Mouse (Mus musculus) forebrain, embryonic 11.5 days (tissue): Measurements from ENCODE around the gene Hdgf. TPM values are rescaled to one million over a fixed set of nuclear protein-coding genes. Genes with fewer than 3 reads are reported as not detected.

Source experiments
- ATAC-seq: fragments of 200-750 bp; cut with Nextera tagmentation; replicated peaks from 2 replicates; pipeline ENCODE4 v1.8.0; 2017; ENCODE audit warnings: moderate TSS enrichment; ENCODE audit not compliant: low FRiP score
- DNase-seq: peaks from one replicate; pipeline ENCODE4 v3.0.0-alpha.2; 2017; ENCODE audit warnings: low spot score
- H3K27ac ChIP-seq: fragments of 300-500 bp; sonication (generic); 2 replicates; pipeline ENCODE4 v1.5.1; 2014; ENCODE audit warnings: low read depth, low read length
- H3K27me3 ChIP-seq: fragments of 300-500 bp; sonication (generic); 2 replicates; pipeline ENCODE4 v1.6.1; 2014; ENCODE audit warnings: mild to moderate bottlenecking, low read length, mixed read lengths; ENCODE audit not compliant: control insufficient read depth, insufficient read depth
- H3K36me3 ChIP-seq: fragments of 300-500 bp; sonication (generic); 2 replicates; pipeline ENCODE4 v1.6.1; 2014; ENCODE audit warnings: mild to moderate bottlenecking, low read length, moderate library complexity, mixed read lengths; ENCODE audit not compliant: control insufficient read depth, insufficient read depth
- H3K4me1 ChIP-seq: fragments of 300-500 bp; sonication (generic); replicated peaks from 2 replicates; pipeline ENCODE4 v1.6.1; 2014; ENCODE audit warnings: low read length, mixed read lengths; ENCODE audit not compliant: control insufficient read depth, insufficient read depth
- H3K4me2 ChIP-seq: fragments of 300-500 bp; sonication (generic); 2 replicates; pipeline ENCODE4 v1.6.1; 2014; ENCODE audit warnings: low read depth, mild to moderate bottlenecking, low read length, moderate library complexity, mixed read lengths; ENCODE audit not compliant: severe bottlenecking
- H3K4me3 ChIP-seq: fragments of 300-500 bp; sonication (generic); 2 replicates; pipeline ENCODE4 v1.5.1; 2014; ENCODE audit warnings: low read depth, low read length
- H3K9ac ChIP-seq: fragments of 300-500 bp; sonication (generic); 2 replicates; pipeline ENCODE4 v1.6.1; 2014; ENCODE audit warnings: low read length
- H3K9me3 ChIP-seq: fragments of 300-500 bp; sonication (generic); 2 replicates; pipeline ENCODE4 v1.6.1; 2016; ENCODE audit warnings: low read length, mixed read lengths; ENCODE audit not compliant: control insufficient read depth
- WGBS: fragments of 180-500 bp; shearing (Covaris S2); extraction: QIAGEN DNeasy Blood & Tissue Kit; methylation state at CpG from one replicate; pipeline ENCODE4 v1.1.7; 2014; 5-methylcytosine and 5-hydroxymethylcytosine counted together
- polyA plus RNA-seq: library from polyadenylated mRNA; unstranded; fragments of >200 nt; fragmentation: Nextera tagmentation; extraction: Ambion mirVana; gene quantifications from 2 replicates; pipeline ENCODE4 v1.2.1, GENCODE M21; 2014

Gene Hdgf
- polyA plus RNA-seq, 1 experiment from 2014 or later = 325 TPM

DNA sequence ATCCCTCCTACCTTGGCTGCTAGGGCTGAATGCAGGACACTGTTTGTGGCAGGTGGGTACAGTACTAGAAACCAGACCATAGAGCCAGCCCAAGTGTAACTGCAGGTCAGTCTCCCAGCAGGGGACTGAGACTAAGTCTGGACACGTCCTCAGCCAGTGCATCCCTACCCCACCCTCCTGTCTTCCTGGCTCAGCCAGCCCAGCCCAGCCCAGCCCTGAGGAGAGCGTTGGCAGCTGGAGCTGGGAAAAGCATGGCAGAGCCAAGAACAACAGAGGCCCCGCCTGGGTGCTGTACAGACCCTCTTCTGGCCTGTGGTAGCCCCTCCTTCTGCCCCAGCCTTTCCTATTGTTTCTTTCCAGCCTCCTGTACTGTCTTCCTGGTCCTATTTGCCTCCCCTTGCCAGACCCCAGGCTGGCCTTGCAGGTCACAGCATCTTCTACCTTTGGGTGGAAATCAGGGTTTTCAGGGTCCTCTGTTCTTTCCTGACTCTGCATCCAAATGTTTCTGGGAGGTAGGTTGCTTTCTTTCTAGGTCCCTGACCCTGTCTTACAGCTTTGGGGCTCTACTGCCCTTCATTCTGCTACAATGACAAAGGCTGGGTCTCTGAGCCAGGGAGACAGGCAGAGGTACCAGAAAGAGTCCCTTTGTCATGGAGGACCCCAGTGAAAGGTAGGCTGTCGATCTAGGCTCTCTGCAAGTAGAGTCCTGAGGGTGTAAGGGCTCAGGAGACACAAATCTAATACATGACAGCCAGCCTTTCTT, 38.9 kb downstream of the Hdgf start:
- peaks cover 7% of the 10 kb centered on the region; the same call in 1 of the 2 replicates for H3K36me3 ChIP-seq
- H3K4me2 ChIP-seq = 0 out of 2 replicates have a peak overlapping the region, but pooled peaks have one; percentile 8
- WGBS = 4% methylated on average over 4 of the region's 4 CpGs
- peak overlapping the region; percentile 84 for H3K27ac ChIP-seq
- H3K9me3 ChIP-seq = no peaks in the 10 kb centered on the region
- no peak overlapping the region for H3K4me3 ChIP-seq
- ATAC-seq (peak; percentile 22; the same call in 1 of the 2 replicates), DNase-seq (peak; percentile 59)
- no peaks in the 10 kb centered on the region for H3K27me3 ChIP-seq
- peak overlapping the region; percentile 23 for H3K9ac ChIP-seq
- H3K4me1 ChIP-seq = peaks cover 39% of the 10 kb centered on the region

DNA sequence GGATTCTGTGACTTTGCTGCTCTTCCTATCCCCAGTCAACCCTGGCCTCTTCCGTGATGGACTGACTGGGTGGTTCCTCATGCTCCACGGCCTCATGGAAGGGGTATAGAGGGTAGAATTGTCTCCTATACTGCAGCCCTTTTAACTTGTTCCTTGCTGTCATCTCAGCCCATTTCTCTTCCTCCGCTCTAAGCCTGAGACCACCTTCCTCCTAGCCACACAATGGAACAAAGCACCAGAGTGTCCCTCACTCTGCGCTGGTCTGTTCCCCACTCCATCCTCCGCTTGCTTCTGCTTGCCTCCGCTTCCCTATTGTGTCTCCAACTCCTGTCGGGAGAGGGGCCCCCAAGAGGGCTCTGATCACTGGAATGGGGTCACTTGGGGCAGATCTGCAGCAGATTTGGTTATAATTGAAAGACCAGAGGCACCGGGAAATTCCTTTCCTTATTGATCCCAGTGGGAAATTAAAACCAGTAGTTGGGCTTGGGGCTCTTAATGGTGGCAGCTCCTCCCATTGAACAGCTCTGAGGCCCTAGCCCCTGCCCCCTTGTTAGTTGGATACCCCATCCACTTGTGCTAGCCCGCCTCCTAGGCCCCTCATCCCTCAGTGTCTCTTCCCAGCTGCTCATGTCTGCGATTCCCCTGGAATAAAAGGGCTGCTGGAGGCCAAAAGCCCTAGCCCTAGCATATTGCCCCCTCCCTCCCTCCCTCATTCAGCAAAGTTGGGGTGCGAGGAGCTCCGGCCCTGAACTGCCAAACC, 39.8 kb downstream of the Hdgf start:
- no peaks in the 10 kb centered on the region for H3K27me3 ChIP-seq
- H3K27ac ChIP-seq = peak overlapping the region; percentile 84
- DNase-seq (peak; percentile 63), ATAC-seq (no peak)
- 3% methylated on average over 12 of the region's 12 CpGs for WGBS
- H3K36me3 ChIP-seq = peaks cover 3% of the 10 kb centered on the region; the same call in 1 of the 2 replicates
- no peak overlapping the region for H3K4me3 ChIP-seq
- peak overlapping the region; percentile 18; the same call in 1 of the 2 replicates for H3K4me2 ChIP-seq
- H3K4me1 ChIP-seq = peaks cover 44% of the 10 kb centered on the region
- peak overlapping the region; percentile 75 for H3K9ac ChIP-seq
- H3K9me3 ChIP-seq = no peaks in the 10 kb centered on the region

DNA sequence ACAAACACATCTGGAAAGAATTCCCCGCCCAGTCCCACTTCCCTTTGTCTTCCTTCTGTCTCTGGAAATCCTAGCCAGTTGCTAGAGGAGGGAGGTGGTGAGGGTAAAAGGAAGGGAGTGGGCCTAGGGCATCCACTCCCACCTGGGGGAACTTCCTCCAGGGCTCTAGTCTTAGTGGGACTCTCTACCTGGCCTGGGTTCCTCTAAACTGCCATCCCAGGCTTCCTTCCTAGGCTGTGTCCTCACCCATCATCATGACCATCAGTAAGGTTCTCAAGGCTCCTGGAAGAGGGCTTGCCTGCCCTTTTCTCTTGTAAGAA, 40.4 kb downstream of the Hdgf start:
- peak overlapping the region; percentile 75 for H3K9ac ChIP-seq
- peak overlapping the region; percentile 77 for H3K4me2 ChIP-seq
- H3K4me1 ChIP-seq = peaks cover 44% of the 10 kb centered on the region
- no peaks in the 10 kb centered on the region for H3K9me3 ChIP-seq
- no peaks in the 10 kb centered on the region for H3K27me3 ChIP-seq
- ATAC-seq = no peak
- H3K4me3 ChIP-seq = no peak overlapping the region
- WGBS = 14% methylated on average over 1 of the region's 1 CpGs
- H3K36me3 ChIP-seq = peaks cover 2% of the 10 kb centered on the region; the same call in 1 of the 2 replicates
- H3K27ac ChIP-seq = peak overlapping the region; percentile 84
- no peak for DNase-seq

DNA sequence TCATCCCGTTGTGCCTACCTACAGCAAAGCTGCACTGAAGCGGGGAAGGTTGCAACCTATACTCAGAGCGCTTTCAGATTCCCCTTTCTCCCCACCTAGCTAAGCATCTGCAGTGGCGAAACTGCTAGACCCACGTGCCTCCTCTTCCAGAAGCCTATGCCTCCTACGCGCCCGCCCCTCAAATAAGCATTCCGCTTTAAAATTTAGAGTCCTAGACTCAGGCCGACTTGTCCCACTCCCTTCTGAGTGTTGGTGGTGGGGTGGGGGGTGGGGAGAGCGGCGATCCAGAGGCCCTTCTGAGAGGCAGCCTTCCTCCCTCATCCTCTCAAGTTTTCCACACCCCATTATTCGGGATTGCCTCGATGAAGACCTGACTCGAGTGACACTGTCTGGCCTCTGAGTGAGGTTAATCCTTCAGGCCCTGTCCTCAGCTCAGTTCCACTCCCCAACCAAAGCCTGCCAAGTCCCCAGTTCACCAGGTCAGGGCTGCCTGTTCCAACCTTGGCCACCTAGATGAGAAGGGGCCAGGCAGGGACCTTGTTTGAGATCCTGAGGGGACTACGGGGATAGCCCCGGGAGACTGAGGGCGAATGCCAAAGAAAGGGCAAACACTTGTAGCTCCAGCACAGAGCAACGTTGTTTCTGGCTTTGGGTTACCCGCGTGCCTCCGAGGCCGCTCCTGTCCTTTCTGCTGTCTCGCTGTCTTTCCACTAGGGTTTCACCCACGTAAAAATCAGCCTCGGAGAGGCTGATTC, 41.1 kb downstream of the Hdgf start:
- H3K27me3 ChIP-seq = no peaks in the 10 kb centered on the region
- H3K36me3 ChIP-seq = no peaks in the 10 kb centered on the region; the same call in 1 of the 2 replicates
- H3K4me3 ChIP-seq = peak overlapping the region; percentile 50
- peak; percentile 4; the same call in 1 of the 2 replicates for ATAC-seq
- H3K4me2 ChIP-seq = peak overlapping the region; percentile 77
- peak overlapping the region; percentile 84 for H3K27ac ChIP-seq
- DNase-seq = peak; percentile 68
- no peaks in the 10 kb centered on the region for H3K9me3 ChIP-seq
- H3K9ac ChIP-seq = peak overlapping the region; percentile 75
- H3K4me1 ChIP-seq = peaks cover 50% of the 10 kb centered on the region
- 1% methylated on average over 26 of the region's 26 CpGs for WGBS

DNA sequence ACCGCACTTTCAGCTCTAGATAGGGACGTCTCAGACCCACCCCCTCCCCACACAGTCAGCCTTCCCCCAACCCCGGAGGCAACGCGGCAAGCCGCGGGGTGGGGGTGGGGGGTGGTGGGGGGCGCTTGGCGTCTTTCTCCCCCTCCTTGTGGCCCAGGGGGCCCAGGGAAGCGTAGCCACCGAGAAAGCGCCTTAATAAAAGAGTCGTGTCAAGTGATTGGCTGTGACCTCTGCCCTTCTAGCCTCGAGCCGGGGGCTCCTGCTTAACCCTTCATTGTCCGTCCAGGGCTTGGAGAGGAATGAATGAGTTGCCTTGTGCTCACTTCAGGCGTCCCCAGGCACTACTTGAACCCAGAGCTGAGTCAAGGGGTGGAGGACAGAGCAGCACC, 41.7 kb downstream of the Hdgf start:
- under 1% methylated on average over 17 of the region's 17 CpGs for WGBS
- Histone ChIP-seq H3K9me3 (no peaks in the 10 kb centered on the region), H3K4me2 (peak overlapping the region; percentile 77), H3K36me3 (peaks cover 3% of the 10 kb centered on the region; the same call in 1 of the 2 replicates), H3K4me1 (peaks cover 55% of the 10 kb centered on the region), H3K27me3 (no peaks in the 10 kb centered on the region), H3K9ac (peak overlapping the region; percentile 75), H3K27ac (peak overlapping the region; percentile 84), H3K4me3 (peak overlapping the region; percentile 50)
- DNase-seq (peak; percentile 84), ATAC-seq (peak; percentile 19; the same call in 1 of the 2 replicates)

DNA sequence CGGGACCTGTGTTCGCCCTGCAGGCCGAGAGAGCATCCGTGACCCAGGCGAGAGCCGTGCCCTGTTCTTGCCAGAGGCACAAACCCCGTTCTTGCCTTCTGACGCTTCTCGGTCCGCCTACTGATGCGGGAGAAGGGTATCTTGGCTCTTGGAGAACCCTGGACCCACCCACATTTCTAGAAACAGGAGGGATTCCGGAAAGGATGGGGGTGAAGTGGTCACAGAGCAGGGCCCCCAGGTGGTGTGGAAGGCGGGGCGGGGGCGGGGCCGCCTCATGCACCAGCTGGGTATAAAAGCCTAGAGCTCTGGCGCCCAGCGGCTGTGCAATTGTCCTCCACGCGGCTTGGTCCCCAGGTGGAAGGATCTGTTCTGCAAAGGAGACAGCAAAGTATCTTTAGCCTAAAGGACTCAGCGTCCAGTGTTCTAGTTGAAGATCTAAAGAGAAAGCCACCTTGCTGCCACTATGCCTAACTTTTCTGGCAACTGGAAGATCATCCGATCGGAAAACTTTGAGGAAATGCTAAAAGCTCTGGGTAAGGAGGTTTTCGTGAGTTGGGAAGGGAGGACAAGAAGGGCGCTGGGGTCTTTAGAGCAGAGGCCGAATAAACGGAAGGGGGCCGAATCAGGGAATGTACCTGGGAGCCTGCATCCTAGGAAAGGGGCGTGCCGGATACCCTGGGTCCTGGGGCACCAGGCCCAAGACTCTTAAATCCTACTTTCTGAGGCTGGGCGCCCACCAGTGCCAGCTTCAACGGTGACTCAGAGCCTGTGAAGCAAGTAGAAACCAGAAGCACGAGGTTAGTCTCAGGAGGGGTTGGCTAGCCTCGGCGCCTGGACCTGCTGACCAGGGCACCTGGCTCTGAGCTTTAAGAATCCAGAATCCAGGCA, 42.5 kb downstream of the Hdgf start, which contains the start of gene Crabp2:
TSS of gene Crabp2 (plus strand) at position 289 of the 888 bp plus-strand sequence.
- ATAC-seq (peak; percentile 28), DNase-seq (peak; percentile 85)
- WGBS = under 1% methylated on average over 35 of the region's 35 CpGs
- Histone ChIP-seq H3K4me2 (peak within 1 kb of the TSS; percentile 77), H3K36me3 (peaks cover 5% of the 10 kb centered on the region; the same call in 1 of the 2 replicates), H3K9ac (peak within 1 kb of the TSS; percentile 75), H3K9me3 (no peaks in the 10 kb centered on the region), H3K4me3 (peak within 1 kb of the TSS; percentile 50), H3K27me3 (no peaks in the 10 kb centered on the region), H3K27ac (peak within 1 kb of the TSS; percentile 84), H3K4me1 (peaks cover 57% of the 10 kb centered on the region)

DNA sequence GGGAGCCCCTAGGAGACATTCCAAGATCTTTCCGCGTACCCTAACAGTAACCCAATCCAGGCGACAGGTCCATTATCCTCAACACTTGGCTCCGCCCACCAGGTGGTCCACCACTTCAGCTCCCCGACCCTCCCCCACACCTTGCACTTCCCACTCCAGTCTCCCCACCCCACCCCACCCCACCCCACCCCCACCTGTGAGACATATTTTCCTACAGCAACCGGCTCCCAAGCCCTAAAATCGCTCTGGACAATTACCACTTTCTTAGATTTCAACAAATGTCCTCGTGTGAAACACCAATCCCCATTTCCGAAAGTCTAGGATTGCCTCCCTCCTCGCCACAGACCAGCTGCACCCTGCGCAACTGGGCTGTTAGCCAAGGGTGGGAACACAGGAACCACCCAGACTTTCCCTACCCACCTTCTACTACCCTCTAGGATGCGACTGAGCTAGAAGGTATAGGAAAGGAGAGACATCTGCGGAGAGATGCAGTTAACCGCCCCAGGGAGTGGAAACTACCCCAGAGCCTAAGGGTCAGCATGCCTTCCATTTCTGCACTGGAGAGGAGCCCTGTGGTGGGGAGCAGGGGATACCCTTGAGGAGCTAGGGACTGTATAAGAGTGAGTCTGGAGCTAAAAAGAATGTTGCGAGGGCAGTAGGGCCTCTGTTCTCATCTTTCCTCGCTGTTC, 43.3 kb downstream of the Hdgf start:
- Histone ChIP-seq H3K27ac (peak overlapping the region; percentile 84), H3K9ac (peak overlapping the region; percentile 75), H3K4me3 (peak overlapping the region; percentile 50), H3K4me1 (peaks cover 57% of the 10 kb centered on the region), H3K36me3 (peaks cover 5% of the 10 kb centered on the region; the same call in 1 of the 2 replicates), H3K4me2 (peak overlapping the region; percentile 77), H3K27me3 (no peaks in the 10 kb centered on the region), H3K9me3 (no peaks in the 10 kb centered on the region)
- ATAC-seq = no peak
- WGBS = under 1% methylated on average over 16 of the region's 16 CpGs
- DNase-seq = peak; percentile 66
